ENCODE assay signal across 20 mouse cellular contexts in the genomic region with DNA sequence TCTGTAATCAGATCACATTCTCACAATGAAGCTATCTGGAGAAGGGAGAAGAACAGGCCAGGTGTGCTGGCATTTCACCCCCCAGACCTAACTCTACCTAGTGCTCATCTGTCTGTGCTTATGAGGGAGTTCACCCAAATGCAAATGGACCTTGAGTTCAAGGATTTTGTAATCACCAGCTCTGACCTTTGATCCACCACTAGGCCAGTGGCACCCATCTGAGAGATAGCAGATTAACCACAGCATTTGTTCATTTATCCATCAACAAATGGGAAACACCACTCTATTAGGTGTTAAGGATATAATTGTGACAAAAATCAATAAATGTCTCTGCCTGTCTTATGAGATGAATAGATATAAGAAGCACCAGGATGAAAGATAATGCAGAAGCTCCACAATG.
"Had no signal": no experiment of that assay in that cellular context is flagged by ENCODE, and none has a peak within 500 bp of the region (broad histone marks: within the 10 kb centered on the region; RNA-seq: fewer than 3 reads in every experiment).

No protein-coding gene starts in this region.

- H3K27me3 ChIP-seq: intestine, embryonic 15.5 days; limb, embryonic 12.5 days; limb, embryonic 15.5 days; neural tube, embryonic 13.5 days; stomach, embryonic 15.5 days had no signal

- H3K27ac ChIP-seq: intestine, embryonic 15.5 days; kidney, postnatal 0 days; limb, embryonic 12.5 days; limb, embryonic 15.5 days; neural tube, embryonic 13.5 days; stomach, embryonic 15.5 days had no signal

- H3K4me2 ChIP-seq: intestine, embryonic 15.5 days; limb, embryonic 12.5 days; limb, embryonic 15.5 days; neural tube, embryonic 13.5 days; stomach, embryonic 15.5 days had no signal

- H3K36me3 ChIP-seq: intestine, embryonic 15.5 days; limb, embryonic 12.5 days; limb, embryonic 15.5 days; neural tube, embryonic 13.5 days; stomach, embryonic 15.5 days had no signal

- H3K9me3 ChIP-seq: intestine, embryonic 15.5 days; limb, embryonic 12.5 days; limb, embryonic 15.5 days; neural tube, embryonic 13.5 days; stomach, embryonic 15.5 days had no signal

- ATAC-seq: intestine, embryonic 15.5 days had no signal

- H3K9ac ChIP-seq: intestine, embryonic 15.5 days; limb, embryonic 12.5 days; limb, embryonic 15.5 days; neural tube, embryonic 13.5 days; stomach, embryonic 15.5 days had no signal

- DNase-seq: kidney, adult 11 months; kidney, postnatal 4 days; left cerebral cortex, postnatal 4 days; lung, adult 2 months; lung, postnatal 14 days; lung, postnatal 4 days; midbrain, embryonic 14.5 days; retina, postnatal 1 day; right cerebral cortex, postnatal 25 days; spleen, adult 18-20 months; thymus, adult 2 months; thymus, postnatal 14 days; thymus, postnatal 4 days had no signal

- H3K4me1 ChIP-seq: intestine, embryonic 15.5 days; limb, embryonic 12.5 days; limb, embryonic 15.5 days; stomach, embryonic 15.5 days had no signal

- H3K4me3 ChIP-seq: intestine, embryonic 15.5 days; limb, embryonic 12.5 days; limb, embryonic 15.5 days; myocyte; neural tube, embryonic 13.5 days; stomach, embryonic 15.5 days had no signal
